Mouse (Mus musculus): ENCODE measurements at regions not wholly inside any gene's neighbourhood (a gene's known extent, or its start where the extent isn't known, plus 50 kb on each side); places are given as distances from the start of the nearest gene placed in this dataset.
A peak's percentile ranks its signal among the peaks of the same experiment; 100 is the strongest.

DNA sequence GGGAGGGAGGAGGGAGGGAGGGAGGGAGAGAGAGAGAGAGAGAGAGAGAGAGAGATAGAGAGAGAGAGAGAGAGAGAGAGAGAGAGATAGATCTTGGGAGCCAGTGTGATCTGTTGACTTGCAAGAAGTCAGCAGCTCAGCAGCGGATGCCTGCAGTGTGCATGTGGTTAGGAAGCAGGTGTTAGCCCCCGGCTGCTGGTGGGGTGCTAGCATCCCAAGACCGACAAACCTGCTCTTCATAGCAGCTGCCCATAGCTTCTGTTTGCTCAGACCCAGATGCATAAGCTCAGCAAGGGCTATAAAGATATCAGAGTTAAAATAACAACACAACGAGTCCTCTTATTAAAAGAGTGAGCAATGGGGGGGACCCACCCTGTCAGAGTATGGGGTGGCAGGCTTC, 88.7 kb upstream of the Hdac4 start:
- no peak for DNase-seq (ENCODE audit: low spot score in 2 of 2)

DNA sequence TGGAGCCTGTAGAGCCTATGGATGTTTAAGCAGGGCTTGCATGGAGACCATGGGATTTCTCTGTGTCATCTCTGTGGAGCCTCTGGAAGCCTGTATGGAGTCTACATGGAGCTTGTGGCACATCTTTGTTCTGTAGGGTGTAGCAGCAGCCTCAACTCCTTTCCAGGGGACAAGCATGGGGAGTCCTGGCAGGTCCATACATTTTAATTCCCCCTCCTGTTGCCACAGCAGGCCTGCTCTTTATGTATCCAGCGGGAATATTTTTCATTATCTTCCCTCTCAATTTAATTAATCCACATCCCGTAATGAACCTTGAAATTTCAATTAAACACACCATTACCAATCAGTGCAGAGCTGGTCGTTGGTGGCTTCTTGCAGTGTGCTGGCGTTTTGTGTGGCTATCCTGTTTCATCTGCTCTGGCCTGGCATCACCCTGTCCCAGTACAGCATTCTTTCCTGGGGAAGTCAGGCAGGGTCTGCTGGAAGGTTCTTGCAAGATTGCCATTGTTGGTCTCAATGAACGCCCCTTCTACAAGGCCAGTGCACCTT, 81.8 kb upstream of the Hdac4 start:
- no peak for DNase-seq (ENCODE audit: low spot score in 2 of 2)

DNA sequence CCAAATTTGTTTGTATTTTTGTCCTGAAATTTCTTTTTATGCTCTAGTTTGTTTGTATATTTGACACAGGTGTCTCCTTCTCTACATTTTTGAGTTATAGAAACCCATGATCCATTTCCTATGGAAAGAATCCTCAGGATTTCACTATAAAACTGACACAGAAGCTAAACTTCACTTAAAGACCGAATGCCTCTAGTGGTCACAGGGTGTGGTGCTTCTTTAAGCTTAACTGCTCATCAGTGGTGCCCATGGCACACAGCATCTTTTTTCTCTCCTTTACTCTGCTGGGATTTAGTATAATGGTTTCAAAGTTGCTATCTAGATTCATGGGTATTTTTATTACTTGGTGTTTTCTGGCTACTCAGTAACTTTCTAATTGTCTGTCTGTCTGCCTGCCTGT, 79.9 kb upstream of the Hdac4 start:
- no peak for DNase-seq (ENCODE audit: low spot score in 2 of 2)

DNA sequence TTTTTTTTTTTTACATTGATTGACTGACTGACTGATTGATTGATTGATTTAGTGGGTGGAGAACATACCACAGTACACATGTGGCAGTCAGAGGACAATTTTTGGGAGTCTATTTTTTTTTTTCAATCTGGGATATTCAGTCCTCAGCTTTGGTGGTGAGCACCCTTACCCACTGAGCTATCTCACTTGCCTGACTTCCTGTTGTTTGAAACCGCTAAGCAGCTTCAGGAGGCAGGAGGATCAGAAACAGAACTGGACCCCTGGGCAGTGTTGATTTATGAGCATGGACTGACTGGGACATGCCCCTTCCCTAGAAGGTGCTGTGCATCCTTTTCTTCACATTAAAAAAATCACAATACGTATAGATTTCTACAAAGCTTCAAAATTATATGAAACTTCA, 78.3 kb upstream of the Hdac4 start:
- no peak for DNase-seq (ENCODE audit: low spot score in 2 of 2)

DNA sequence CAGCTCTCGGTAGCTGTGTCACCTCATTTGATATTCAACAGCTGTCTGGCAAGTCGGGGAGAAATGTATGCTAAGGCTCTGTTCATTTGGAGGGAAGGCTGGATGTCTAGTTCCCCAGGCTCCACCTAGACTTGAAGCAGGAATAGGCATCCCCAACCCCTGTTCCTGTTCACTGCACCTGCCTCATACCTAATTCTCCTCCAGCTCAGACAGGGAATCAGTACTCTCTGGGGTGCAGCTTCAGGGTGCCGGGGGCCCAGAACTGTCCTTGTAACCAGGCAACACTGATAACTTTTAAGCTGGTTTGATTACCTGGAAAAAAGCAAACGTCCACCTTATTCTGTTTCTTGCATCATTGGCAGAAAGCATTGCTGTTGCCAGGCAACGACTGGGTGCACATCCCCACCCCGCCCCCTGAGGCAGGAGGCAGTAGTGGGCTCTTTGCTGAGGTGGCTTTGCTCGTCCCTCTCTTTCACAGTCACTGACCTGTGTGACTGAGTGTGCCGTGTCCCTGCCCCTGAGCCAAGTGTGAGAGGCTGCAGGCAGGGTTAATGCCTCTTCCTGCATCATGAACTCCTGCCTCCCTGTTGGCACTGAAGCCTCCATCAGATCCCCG, 76.3 kb upstream of the Hdac4 start:
- DNase-seq (ENCODE audit: low spot score in 2 of 2): no peak

DNA sequence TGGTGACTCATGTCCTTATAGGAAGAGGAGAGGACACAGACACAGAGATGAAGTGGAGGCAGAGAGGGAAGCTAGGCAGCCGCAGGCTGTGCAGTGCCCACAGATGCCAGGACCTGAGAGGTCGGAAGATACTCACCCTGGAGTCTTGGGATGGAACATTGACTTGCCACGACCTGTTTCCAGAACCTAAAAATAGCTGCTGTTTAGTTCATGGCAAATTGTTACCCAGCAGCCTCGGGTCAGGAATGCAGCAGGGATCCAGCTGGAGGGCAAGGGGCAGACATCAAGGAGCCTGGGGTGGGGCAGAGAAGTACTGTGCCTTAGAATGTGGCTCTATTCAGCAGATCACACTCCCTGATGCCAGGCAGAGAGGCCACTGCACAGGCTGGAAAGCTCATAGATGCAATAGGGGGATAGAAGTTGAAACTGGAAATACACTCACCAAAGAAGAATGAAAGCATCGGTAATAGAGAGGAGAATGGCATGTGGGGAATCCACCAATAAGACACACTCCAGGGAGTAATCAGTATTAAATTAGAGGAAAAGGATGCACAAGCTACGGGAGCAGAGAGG, 75.1 kb upstream of the Hdac4 start:
- DNase-seq (ENCODE audit: low spot score in 2 of 2): no peak

DNA sequence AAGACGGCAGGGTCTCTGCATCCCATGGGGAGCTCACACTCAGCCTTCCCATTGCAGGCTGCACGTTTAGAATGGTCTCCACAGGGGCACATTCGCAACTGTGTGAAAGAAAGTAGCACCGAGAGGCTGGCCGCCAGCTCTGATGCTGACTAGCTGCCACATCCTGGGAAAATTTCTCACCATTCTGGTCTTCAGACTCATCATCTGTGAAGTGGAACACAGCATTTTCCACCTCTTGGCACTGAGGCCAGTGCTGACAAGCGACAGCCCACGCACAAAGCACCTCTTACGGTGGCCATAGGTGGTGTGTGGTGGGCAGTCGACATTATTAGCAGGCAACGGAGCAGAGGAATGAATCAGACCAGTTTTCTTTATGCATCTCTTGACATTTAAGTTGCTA, 74.0 kb upstream of the Hdac4 start:
- peak in 1 of 2 experiments; percentile 7 for DNase-seq (ENCODE audit: low spot score in 2 of 2)

DNA sequence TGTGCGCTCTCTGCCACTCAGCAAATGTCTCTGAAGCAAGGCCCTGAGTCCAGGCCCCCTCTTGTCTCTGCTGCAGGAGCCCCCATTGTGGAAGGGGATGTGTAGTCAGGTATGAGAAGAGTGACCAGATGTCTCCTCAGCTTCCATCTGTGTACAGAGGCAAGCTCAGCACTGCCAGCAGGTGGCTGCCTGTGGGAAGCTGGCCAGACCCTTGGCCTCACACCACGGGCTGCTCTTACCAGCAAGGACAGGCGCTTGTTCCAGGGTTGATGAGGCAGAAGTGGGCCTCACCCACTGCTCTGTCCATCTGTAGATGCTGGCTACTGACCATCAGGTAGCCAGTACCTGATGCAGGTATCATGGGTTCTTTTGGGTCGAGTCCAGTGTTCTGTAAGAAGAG, 69.4 kb upstream of the Hdac4 start:
- no peak for DNase-seq (ENCODE audit: low spot score in 2 of 2)

DNA sequence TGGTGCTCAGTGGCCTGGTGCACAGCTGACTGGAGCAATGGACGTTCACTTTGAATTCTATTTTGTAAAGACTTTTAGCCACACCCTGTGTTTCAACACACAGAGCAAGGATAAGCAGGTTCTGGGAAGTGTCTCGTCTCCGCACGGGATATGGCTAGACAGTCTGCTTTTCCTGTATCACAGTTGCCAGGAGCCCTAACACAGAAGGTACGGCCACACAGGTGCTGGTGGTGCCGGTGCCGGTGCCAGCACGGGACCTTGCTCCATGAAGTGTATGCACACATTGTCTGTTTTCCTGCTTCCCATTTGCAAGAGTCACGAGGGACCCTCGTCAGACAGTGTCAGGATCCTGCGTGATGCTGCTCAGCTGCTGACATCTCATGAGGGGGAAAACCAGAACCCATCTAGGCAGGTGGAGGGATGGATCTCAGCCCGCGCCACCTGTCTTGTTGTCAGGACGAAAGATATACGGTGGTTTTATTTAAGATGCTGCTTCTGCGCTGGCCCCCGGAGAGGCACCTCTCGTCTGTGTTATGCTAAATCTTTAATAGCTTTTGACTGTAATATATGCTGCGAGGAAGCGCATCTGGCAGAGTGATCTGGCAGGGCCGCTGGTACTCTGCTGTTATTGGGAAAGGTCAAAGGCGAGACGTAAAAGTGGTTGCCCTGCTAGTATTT, 64.4 kb upstream of the Hdac4 start:
- no peak for DNase-seq (ENCODE audit: low spot score in 2 of 2)

DNA sequence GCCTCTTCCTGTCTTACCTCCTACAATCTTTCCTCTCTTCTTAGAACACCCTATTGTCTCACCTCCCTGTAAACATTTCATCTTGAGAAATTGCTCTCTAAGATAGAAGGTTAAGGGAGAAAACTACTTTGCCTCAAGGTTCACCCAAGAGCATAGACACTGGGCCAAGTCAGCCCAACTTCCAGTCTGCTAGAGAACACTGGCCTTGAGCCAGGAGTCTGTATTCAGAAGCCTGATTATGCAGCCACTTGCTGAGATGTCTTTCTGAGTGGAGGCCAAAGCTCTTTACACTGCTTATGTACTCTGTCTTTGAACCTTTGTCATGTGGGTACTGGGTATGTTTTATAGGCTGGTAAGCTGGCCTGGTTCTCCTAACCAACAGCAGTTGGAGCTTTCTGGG, 62.5 kb upstream of the Hdac4 start:
- DNase-seq (ENCODE audit: low spot score in 2 of 2): no peak

DNA sequence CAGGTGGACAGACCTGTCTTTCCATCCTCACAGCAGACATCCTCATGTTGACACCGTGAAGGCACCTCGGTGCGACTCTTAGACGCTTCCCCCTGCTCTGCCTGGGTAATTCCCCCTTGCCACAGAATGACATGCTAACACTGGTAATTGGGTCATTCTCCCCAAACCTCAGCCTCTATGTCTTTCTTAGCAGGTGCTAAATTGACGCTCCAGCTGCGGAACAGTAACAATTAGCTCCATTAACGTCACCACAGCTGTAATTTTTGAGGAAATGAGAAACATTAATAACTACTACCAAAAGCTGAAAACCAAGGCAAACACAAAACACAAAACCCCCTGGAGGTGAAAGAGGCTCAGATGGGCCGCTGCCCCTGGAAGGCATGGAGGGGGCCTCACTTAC, 57.6 kb upstream of the Hdac4 start:
- DNase-seq (ENCODE audit: low spot score in 2 of 2): no peak

DNA sequence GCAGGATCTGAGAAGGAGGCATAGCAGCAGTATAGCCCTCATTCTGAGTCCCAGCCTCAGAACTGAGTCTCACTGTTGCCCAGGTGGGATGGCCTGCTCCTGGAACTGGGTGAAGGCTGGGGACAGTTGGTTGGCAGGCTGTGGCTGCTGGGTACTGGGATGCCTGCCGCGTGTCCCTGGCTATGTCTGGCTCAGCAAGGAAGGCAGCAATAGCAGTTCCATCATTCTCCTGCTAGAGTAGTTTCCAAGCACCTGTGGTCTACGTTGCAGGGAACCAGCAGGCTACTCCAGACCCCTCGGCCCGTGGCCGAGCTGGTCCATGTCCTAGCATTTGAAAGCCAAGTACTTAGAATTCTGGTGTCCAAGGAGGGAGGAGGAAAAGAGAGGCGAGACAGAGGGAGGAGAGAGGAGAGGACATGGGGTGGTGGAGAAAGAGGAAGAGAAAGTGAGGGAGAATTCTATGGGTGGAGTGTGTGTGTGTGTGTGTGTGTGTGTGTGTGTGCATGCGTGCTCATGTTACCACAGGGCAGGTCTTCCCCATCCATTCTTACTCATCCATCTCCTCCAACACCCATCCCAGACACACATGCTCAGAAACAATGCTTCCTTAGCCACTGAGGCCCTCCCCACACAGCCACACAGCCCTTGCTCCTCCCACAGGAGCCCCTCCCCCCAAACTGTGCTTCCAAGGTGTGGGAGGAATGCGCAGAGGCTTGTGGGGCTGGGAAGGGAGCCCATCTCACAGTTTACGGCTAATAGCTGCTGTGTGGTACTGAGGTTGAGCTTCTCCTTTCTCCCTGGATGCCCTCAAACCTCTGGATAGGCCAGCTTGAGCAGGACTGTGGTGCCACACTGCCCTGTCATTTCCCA, 55.3 kb upstream of the Hdac4 start:
- no peak for DNase-seq (ENCODE audit: low spot score in 2 of 2)

All from frontal cortex, postnatal 25 days (tissue).